Mouse (Mus musculus) layer of hippocampus, adult 11-12 months (tissue): ENCODE measurements around the gene Gm9573.

Source experiments
- DNase-seq: peaks from one replicate; pipeline ENCODE4 v3.0.0; 2022; ENCODE audit warnings: low spot score

Gm9573 gene

DNA sequence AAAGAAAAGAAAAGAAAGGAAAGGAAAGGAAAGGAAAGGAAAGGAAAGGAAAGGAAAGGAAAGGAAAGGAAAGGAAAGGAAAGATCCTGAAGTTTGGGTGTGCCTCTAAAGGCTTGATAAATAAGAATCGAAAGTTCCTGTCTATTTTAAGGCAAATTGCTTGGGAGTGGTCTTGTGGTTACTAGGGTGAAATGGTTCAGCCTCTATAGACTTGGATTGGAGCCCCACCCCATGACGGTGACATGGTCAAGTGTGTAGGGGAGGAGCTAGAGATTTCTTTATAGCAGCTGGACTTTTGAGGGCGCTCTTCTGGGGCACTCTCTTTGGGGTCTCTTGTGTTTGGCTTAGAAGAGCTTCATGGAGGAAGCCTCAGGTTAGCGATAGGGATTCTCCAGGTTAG lies 32.7 kb downstream of the Gm9573 start:
- DNase-seq, result no peak

DNA sequence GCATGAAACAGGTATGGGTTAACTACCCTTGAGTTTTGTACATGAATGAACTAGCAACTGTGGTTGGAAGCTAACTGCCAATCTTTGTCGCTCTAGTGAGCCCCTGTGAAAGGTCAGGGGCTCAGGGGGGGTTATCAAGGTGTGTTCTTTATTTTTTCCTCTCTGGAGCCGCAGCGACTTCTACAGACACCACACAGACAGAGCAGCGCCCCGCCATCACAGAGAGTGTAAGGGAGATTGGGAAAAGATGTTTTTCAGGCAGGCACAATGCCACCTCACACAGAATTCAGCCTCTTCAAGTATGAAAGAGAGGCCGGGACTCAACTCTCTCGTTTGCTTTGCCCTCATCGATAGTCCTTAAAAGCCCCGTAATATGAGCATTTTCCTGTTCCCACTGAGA lies 34.3 kb downstream of the Gm9573 start:
- no peak for DNase-seq

DNA sequence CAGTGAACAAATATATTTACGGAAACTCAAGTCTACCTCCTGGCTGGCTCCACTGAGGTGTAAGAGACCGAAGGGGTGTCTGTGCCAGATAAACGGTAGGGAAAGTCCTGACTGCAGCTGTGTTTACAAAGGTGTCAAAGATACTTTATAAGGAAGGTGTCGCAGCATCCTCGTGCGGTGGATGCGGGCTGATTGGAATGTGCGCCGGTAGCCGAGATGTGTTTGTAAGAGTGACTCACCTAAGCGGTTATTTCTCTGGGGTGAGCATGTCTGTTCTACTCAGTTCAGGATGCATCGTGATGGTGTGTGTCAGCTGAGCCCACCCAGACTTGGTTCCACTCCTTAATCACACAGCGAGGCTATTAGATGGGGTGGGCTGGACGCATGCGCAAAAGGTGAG lies 34.7 kb downstream of the Gm9573 start:
- DNase-seq, result no peak

DNA sequence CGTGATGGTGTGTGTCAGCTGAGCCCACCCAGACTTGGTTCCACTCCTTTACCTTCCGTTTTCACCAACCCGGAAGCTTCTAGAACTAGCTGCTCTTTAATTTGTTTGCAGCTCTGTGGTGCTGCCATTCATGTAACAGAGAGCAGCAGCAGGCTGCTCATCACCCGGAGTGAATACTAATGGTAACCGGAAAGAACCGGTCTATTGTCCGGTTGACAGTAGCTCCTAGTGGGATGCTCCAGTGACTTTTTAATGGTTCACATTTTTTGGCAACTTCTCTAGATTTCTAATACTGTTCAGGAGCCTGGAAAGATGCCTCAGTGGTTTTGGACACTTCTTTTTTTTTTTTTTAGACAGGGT lies 35.2 kb downstream of the Gm9573 start:
- DNase-seq, result no peak

DNA sequence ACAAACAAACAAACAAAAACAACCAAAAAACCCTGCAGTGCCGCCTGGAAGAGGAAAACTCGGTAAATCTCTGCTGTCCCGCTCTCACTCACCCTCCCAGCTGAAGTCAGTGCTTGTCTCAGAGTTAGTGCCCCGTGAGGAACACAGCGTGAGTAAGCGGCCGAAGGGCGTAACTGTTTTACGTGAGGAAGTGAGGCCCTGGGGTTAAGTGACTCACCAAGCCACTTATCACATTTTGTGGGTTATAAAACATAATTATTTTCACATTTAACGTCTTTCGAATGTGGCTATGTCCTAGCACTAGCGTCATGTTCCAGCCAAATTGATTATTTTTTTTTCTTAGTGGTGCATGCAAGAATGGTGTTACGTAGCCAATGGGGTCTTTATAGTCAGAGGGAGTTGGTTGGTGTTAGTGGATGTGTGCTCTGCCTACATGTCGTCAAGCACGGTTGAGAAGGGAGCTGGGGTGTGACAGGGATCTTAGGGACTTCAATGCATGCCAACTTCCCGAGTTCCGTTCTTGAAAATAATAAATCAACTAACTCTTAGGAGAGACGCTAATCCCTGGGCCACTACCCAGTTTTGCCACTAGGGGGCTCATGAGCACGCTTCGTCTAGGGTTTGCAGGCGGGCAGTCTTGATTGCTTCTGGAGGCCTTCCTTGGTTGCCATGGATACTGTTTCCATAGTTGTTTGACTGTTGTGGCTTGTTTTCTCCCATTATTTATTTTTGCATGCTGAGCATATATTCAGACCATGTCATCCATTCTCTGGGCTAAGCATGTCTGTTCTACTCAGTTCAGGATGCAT lies 35.8 kb downstream of the Gm9573 start:
- peak; percentile 81 for DNase-seq

DNA sequence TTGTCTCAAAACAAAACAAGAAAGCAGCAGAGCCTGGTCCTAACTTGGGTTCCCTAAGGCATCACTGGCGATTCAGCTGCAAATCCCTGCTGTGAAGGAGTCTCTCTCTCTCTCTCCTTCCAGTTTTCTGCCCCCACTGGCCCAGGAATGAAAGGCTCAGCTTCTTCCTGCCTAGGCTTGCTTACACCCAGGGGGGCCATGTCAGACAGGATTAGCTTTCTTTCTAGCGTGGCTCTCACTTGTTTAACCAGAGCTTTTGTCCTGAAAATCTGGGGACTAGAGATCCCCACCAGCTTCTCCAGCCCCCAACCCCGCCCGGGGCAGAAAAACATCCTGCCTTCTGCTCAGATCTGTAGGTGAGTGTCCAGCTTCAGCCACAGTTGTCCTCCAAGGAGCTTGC lies 38.0 kb downstream of the Gm9573 start:
- no peak for DNase-seq

DNA sequence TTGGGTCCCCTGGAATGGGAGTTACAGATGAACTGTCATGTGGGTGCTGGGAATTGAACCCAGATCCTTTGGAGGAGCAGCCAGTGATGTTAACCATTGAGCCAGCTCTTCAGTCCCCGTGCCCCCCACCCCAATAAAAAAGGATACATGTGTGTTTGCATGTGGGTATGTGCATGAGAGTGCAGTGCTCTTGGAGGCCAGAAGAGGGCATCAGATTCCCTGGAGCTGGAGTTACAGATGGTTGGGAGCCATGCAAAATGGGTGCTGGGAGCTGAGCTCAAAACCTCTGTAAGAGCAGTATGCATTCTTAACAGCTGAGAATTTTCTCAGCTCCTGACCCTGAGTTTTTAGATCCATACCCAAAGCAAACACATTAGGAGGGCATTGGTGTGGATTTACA lies 39.1 kb downstream of the Gm9573 start:
- DNase-seq, result no peak

DNA sequence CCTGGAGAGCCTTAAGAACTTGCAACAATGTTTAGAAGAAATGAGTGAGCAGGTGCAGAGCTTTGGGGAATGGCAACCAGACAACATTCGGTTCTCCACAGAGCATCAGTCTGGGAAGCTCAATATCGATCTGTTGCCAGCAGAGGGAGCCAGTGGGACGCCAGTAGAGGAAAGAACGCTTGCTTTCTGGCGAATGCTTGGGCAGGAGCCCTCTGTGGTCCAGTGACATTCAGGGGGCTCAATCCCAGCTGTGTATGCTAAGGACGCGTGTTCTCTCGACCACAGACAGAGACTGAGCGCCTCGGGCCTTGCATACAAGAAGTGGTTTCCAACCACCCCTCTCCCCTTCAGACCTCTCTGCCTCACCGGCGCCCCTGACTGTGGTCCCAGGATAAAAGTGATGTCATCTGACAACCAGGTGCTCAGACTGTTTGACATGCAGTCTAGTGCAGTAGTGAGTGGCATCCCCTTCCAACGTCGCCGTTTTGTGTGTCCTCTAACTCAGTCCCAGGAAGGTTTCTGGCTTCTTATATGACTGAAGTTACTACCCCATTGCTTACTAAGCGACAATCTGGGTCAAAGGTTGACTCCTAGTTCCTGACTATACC lies 42.0 kb downstream of the Gm9573 start:
- DNase-seq, result peak; percentile 84

DNA sequence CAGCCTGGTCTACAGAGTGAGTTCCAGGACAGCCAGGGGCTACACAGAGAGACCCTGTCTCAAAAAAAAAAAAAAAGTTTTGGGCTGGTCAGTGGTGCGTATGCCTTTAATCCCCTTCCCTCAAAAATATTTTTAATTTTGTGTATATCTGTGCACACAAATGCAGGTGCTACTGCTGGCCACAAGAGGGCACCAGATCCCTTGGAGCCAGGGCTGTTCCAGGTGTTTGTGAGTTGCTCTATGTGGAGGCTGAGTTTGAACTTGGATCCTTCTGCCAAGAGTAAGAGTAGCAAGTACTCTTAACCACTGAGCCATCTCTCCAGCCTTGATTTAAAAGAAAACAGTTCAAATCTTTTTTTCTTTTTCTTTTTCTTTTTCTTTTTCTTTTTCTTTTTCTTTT lies 43.5 kb downstream of the Gm9573 start:
- no peak for DNase-seq

DNA sequence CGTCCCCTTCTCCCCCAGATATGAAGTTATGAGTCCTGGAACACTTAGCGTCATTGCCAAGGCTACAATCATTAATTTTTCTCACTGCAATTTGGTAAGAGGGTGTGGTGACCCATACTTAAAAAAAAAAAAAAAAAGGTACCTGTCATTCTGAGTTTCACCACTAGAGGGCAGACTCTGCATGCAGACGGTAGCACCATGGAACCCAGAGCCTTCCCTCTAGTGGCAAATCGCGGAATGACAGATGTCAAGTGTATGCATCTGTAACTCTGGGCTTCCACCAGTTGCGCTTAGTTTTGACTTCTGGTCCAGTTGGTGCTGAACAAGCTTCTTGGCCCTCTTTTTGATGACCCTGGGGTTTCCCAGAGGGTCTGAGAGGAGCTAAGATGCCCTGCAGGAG lies 48.2 kb downstream of the Gm9573 start:
- DNase-seq, result peak; percentile 83

DNA sequence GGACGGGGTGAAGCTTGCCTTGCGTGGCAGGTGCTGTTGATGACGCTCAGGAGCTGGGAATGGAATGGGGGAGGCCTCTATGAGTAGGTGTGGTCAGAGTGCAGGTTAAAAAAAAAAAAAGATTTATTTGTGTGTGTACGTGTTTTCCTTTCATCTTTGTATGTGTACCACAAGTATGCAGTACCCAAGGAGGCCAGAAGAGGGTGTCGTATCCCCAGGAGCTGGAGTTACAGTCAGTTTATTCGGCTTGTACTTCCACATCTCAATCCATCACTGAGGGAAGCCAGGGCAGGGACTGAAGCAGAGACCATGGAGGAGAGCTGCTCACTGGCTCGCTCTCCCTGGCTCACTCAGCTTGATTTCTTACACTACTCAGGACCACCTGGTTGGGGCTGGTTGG lies 55.0 kb downstream of the Gm9573 start:
- no peak for DNase-seq

DNA sequence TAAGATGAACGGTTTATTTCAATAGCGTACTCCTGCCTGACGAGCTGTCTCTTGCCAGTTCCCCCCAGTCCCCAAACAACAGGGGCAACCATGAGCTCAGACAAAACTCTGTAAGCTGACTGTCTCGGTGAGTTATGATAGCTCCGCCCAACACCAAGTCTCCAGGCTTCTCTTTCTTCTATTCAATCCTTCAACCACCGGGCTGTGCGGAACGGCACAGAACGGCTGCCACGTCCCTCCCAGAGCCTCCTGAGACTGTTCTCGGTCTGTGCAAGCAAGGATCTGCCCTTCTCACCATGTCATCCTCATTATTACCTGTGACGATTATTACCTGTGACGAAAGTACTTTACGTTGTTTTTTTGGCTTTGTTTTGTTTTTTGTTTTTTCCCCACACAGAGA lies 55.6 kb downstream of the Gm9573 start:
- no peak for DNase-seq

DNA sequence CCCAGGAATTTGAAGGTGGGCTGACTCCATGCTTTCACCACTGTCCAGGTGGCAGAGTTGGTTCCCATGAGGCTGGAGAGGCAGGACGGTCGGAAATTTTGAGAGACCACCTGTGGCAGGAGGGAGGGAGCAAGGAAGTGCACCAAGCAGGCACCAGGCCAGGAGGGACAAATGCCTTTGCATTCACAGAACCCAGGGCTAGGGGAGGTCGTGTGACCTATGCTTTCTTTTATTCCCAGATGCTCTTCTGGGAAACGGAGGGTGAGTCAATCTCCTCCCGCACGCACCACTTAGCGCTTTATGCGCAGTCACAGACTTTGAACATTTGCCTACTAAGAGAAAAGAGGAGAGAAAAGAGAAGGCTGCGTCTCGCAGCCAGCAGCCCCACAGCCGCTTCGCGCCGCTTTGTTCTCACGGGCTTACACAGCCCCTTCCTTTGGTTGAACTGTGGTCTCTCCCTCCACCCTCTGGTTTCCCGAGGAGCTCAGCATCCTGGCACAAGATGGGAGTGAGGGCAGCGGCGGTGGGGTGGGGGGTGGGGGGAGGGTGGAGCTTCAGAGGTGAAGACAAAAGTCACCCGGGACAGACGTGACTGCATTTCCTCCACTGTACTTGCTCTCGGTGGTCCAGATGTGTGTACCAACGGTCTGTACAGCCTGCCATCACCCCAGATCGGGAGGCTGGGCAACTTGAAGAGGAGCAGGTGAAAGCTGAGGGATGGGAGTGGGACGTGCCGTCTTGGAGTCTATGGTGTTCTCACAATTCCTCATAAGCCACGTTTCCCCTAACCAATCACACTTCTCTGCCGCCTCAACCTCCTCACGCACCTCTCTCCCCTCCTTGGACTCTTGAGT lies 57.1 kb downstream of the Gm9573 start:
- no peak for DNase-seq
